14 mouse cellular contexts compared by ENCODE assay signal in the genomic region with DNA sequence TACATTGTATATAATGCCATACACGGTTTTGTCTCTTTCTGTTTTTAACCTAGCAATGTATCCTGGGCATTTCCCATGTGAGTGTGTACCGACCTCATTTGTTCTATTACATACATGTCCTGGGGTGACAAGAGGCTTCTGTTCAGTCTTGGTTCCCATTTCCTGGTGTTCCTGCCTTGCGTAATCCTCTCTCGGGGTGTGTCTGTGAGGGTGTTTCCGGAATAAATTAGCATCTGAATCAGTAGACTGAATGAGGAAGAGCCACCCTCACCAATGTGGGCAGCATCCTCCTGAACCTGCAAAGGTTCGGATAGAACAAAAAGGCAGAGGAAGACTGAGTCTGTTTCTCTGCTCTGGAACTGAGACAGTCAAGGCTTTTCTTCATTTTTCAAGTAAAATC.
DNase-seq lines count a peak whose midpoint lies in the region; ATAC-seq and TF ChIP-seq lines count a peak whose summit lies in the region.
"Had no signal": no experiment of that assay in that cellular context is flagged by ENCODE, and none has a peak within 500 bp of the region (broad histone marks: within the 10 kb centered on the region; RNA-seq: fewer than 3 reads in every experiment).

No protein-coding gene starts in this region.

- no peak for ATAC-seq in kidney, postnatal 0 days (replicated peaks; ENCODE audit: low FRiP score, low read depth)

- H3K79me2 ChIP-seq in CH12.LX (replicated peaks; ENCODE audit: control insufficient read depth, extremely low read depth, insufficient read depth, poor library complexity, severe bottlenecking), result no peaks in the 10 kb centered on the region

- TF ChIP-seq RAD21 in CH12.LX (IDR thresholded peaks at IDR 0.05; ENCODE audit: low read depth, low read length), result no peak

- H3K27ac ChIP-seq in kidney, postnatal 0 days, result no peak overlapping the region
- H3K27ac ChIP-seq in CH12.LX (ENCODE audit: insufficient read depth, low read depth), result no peak overlapping the region
- H3K27ac ChIP-seq in thymus, adult 2 months (ENCODE audit: control insufficient read depth, insufficient read depth, low read length), result no peak overlapping the region
- H3K27ac ChIP-seq: layer of hippocampus, adult 2 months; limb, embryonic 15.5 days; midbrain, embryonic 10.5 days had no signal

- no peaks in the 10 kb centered on the region for H3K27me3 ChIP-seq in kidney, postnatal 0 days (ENCODE audit: insufficient read depth, low read length)
- peaks cover 72% of the 10 kb centered on the region for H3K27me3 ChIP-seq in CH12.LX (replicated peaks)
- H3K27me3 ChIP-seq in thymus, adult 2 months (ENCODE audit: control insufficient read depth, insufficient read depth, low read length), result no peaks in the 10 kb centered on the region
- H3K27me3 ChIP-seq: limb, embryonic 15.5 days had no signal

- no peak overlapping the region for H3K9ac ChIP-seq in kidney, postnatal 0 days (ENCODE audit: low read depth, low read length)
- no peak overlapping the region for H3K9ac ChIP-seq in CH12.LX (ENCODE audit: insufficient read depth, low read depth)
- H3K9ac ChIP-seq: limb, embryonic 15.5 days had no signal

- no peaks in the 10 kb centered on the region for H3K36me3 ChIP-seq in kidney, postnatal 0 days (ENCODE audit: insufficient read depth, low read length)
- no peaks in the 10 kb centered on the region for H3K36me3 ChIP-seq in CH12.LX (replicated peaks in 1 of 2; ENCODE audit: control insufficient read depth in 1 of 2, insufficient read depth in 1 of 2, low read length in 1 of 2)
- no peaks in the 10 kb centered on the region for H3K36me3 ChIP-seq in thymus, adult 2 months (ENCODE audit: control insufficient read depth, insufficient read depth, low read length)
- H3K36me3 ChIP-seq: G1E; limb, embryonic 15.5 days; midbrain, embryonic 10.5 days had no signal

- no peak for TF ChIP-seq CTCF in kidney, postnatal 0 days (IDR thresholded peaks at IDR 0.05; ENCODE audit: low read depth)
- TF ChIP-seq CTCF in CH12.LX (conservative IDR thresholded peaks at IDR 0.05 in 1 of 2, IDR thresholded peaks at IDR 0.05 in 1 of 2; ENCODE audit: low read depth in 2 of 2, low read length in 2 of 2), result no peak
- TF ChIP-seq CTCF in thymus, adult 2 months (IDR thresholded peaks at IDR 0.05; ENCODE audit: borderline replicate concordance, control insufficient read depth, extremely low read depth, insufficient read depth, low read length, poor library complexity), result no peak

- no peak overlapping the region for H3K4me3 ChIP-seq in kidney, postnatal 0 days (replicated peaks; ENCODE audit: low read depth, low read length)
- no peak overlapping the region for H3K4me3 ChIP-seq in CH12.LX (replicated peaks in 1 of 3; ENCODE audit: low read depth in 2 of 3, low read length in 2 of 3, poor library complexity in 1 of 3)
- no peak overlapping the region for H3K4me3 ChIP-seq in thymus, adult 2 months (ENCODE audit: control insufficient read depth, insufficient read depth, low read length)
- H3K4me3 ChIP-seq: layer of hippocampus, adult 2 months; limb, embryonic 15.5 days; midbrain, embryonic 10.5 days had no signal

- peak; percentile 26 for DNase-seq in kidney, postnatal 0 days (ENCODE audit: low spot score)
- no peak for DNase-seq in kidney, postnatal 10 days
- no peak for DNase-seq in CH12.LX (ENCODE audit: extremely low read depth)
- DNase-seq in R1 (ENCODE audit: low read depth, low spot score), result peak; percentile 91
- peak; percentile 56 for DNase-seq in lung, postnatal 25 days (ENCODE audit: low spot score)
- no peak for DNase-seq in layer of hippocampus, postnatal 14 days (ENCODE audit: low spot score in 2 of 2)
- DNase-seq in thymus, adult 2 months, result no peak
- DNase-seq: cerebellum, adult 11 months; gastrocnemius, postnatal 25 days; heart, postnatal 14 days had no signal

- H3K4me2 ChIP-seq in kidney, postnatal 0 days (ENCODE audit: low read length), result no peak overlapping the region
- H3K4me2 ChIP-seq in CH12.LX (ENCODE audit: insufficient read depth, low read depth, poor library complexity, severe bottlenecking), result peak overlapping the region; percentile 29; the same call in 1 of the 2 replicates
- H3K4me2 ChIP-seq: limb, embryonic 15.5 days had no signal

- no peak for TF ChIP-seq POLR2A in CH12.LX (IDR thresholded peaks at IDR 0.05; ENCODE audit: low read depth, low read length)
- no peak for TF ChIP-seq POLR2A in thymus, adult 2 months (IDR thresholded peaks at IDR 0.05; ENCODE audit: control insufficient read depth, extremely low read depth, insufficient read depth, low read length, poor library complexity)

- in situ Hi-C loops in CH12.LX (cut with MboI; ENCODE audit: low pct_ligation_motif_present, low pct_unique_long_range_greater_than_20kb, low sequenced_read_pairs), result no loop called here

- H3K4me1 ChIP-seq in kidney, postnatal 0 days (replicated peaks; ENCODE audit: insufficient read depth, low read length), result no peaks in the 10 kb centered on the region
- H3K4me1 ChIP-seq in CH12.LX (ENCODE audit: control insufficient read depth in 1 of 2, insufficient read depth in 2 of 2), result no peaks in the 10 kb centered on the region
- H3K4me1 ChIP-seq in thymus, adult 2 months (replicated peaks; ENCODE audit: control insufficient read depth, insufficient read depth, low read length), result no peaks in the 10 kb centered on the region
- H3K4me1 ChIP-seq: limb, embryonic 15.5 days; midbrain, embryonic 10.5 days had no signal

- dilution Hi-C loops in CH12.LX (cut with MboI; ENCODE audit: extremely low pct_ligation_motif_present, extremely low pct_unique_long_range_greater_than_20kb, low sequenced_read_pairs), result no loop called here

- WGBS in kidney, postnatal 0 days, result 64% methylated on average over 6 of the region's 6 CpGs
- 57% methylated on average over 6 of the region's 6 CpGs for WGBS in thymus, adult 2 months

- no peak for TF ChIP-seq EP300 in CH12.LX (IDR thresholded peaks at IDR 0.05; ENCODE audit: low read length)

- no peaks in the 10 kb centered on the region for H3K9me3 ChIP-seq in kidney, postnatal 0 days (replicated peaks; ENCODE audit: low read length)
- no peaks in the 10 kb centered on the region for H3K9me3 ChIP-seq in CH12.LX (replicated peaks; ENCODE audit: low read length)
- H3K9me3 ChIP-seq: limb, embryonic 15.5 days; midbrain, embryonic 10.5 days had no signal

TF ChIP-seq in CH12.LX, 34 proteins besides CTCF, POLR2A, EP300 and RAD21:
- peak; percentile 60 for TF ChIP-seq ELF1 (IDR thresholded peaks at IDR 0.05; ENCODE audit: low read depth, low read length)
- TF ChIP-seq MEF2A (IDR thresholded peaks at IDR 0.05; ENCODE audit: borderline replicate concordance, low read depth, low read length), result no peak

Comparison
In these comparisons a context has a peak if more than half of its experiments do, and no peak if none do; other contexts are left out.
1. DNase-seq: peak in kidney, postnatal 0 days (single experiment), R1 (single experiment) and lung, postnatal 25 days (single experiment); none in kidney, postnatal 10 days (single experiment), CH12.LX (single experiment), layer of hippocampus, postnatal 14 days (0 of 2) and thymus, adult 2 months (single experiment).